8 mouse cellular contexts compared by ENCODE assay signal in genomic region chr8:85700101-85700750, GRCm38 (mm10). TPM values are rescaled to one million over a fixed set of nuclear protein-coding genes. Genes with fewer than 3 reads are reported as not detected.
DNase-seq lines count a peak whose midpoint lies in the region; ATAC-seq and TF ChIP-seq lines count a peak whose summit lies in the region.

No protein-coding gene starts in this region.

- peak overlapping the region; percentile 98 for H3K27ac ChIP-seq in forebrain, embryonic 10.5 days
- H3K27ac ChIP-seq in layer of hippocampus, adult 2 months, result peak overlapping the region; percentile 81
- peak overlapping the region; percentile 82 for H3K27ac ChIP-seq in lung, embryonic 14.5 days (ENCODE audit: low read depth)

- peak; percentile 70 for DNase-seq in ES-CJ7 (ENCODE audit: low read depth, low spot score)
- DNase-seq in c-Kit-positive CD71-negative TER-119-negative erythroid progenitor cells, embryonic 14.5 days (ENCODE audit: low read depth), result peak; percentile 38
- DNase-seq in forebrain, embryonic 10.5 days (ENCODE audit: extremely low spot score, low spot score), result peak; percentile 83
- peak; percentile 71 for DNase-seq in heart, postnatal 4 days
- DNase-seq in layer of hippocampus, adult 2 months (ENCODE audit: low spot score in 2 of 2), result peak; percentile 11 to 50
- DNase-seq in lung, embryonic 14.5 days, result peak; percentile 89
- peak; percentile 13 for DNase-seq in ovary, postnatal 14 days (ENCODE audit: low spot score)
- peak; percentile 82 for DNase-seq in thymus, postnatal 14 days

- H3K4me3 ChIP-seq in forebrain, embryonic 10.5 days, result peak overlapping the region; percentile 80
- peak overlapping the region; percentile 68 for H3K4me3 ChIP-seq in layer of hippocampus, adult 2 months
- peak overlapping the region; percentile 62 for H3K4me3 ChIP-seq in lung, embryonic 14.5 days (ENCODE audit: low read depth, low read length)

- WGBS in forebrain, embryonic 10.5 days, result under 1% methylated on average over 84 of the region's 84 CpGs
- WGBS in lung, embryonic 14.5 days, result under 1% methylated on average over 84 of the region's 84 CpGs

- H3K9ac ChIP-seq in lung, embryonic 14.5 days, result peak overlapping the region; percentile 71

- H3K4me1 ChIP-seq in forebrain, embryonic 10.5 days, result peaks cover 23% of the 10 kb centered on the region
- H3K4me1 ChIP-seq in lung, embryonic 14.5 days (ENCODE audit: insufficient read depth), result no peaks in the 10 kb centered on the region

- peak; percentile 96 for ATAC-seq in lung, embryonic 14.5 days (ENCODE audit: insufficient read depth)

- H3K9me3 ChIP-seq in forebrain, embryonic 10.5 days, result peaks cover 6% of the 10 kb centered on the region; the same call in 1 of the 2 replicates
- no peaks in the 10 kb centered on the region for H3K9me3 ChIP-seq in lung, embryonic 14.5 days (ENCODE audit: low read depth, low read length)

- peaks cover 38% of the 10 kb centered on the region for H3K27me3 ChIP-seq in forebrain, embryonic 10.5 days (ENCODE audit: poor library complexity, severe bottlenecking)
- 0 out of 2 replicates have a peak, but pooled peaks cover 3% of the 10 kb centered on the region for H3K27me3 ChIP-seq in lung, embryonic 14.5 days (ENCODE audit: insufficient read depth, low read length)

- peak; percentile 79 for TF ChIP-seq CTCF in layer of hippocampus, adult 2 months (conservative IDR thresholded peaks at IDR 0.05)
- TF ChIP-seq CTCF in lung, embryonic 14.5 days (IDR thresholded peaks at IDR 0.05; ENCODE audit: low read depth), result peak; percentile 45

- no peaks in the 10 kb centered on the region for H3K36me3 ChIP-seq in forebrain, embryonic 10.5 days (replicated peaks)
- no peaks in the 10 kb centered on the region for H3K36me3 ChIP-seq in lung, embryonic 14.5 days (ENCODE audit: insufficient read depth)

- peak overlapping the region; percentile 98 for H3K4me2 ChIP-seq in lung, embryonic 14.5 days

RNA-seq across cellular contexts. Expression of gene Neto2, which starts 0.5 kb away (rescaled TPM):
- 15.3 and 17.4 TPM in 2 replicates for polyA plus RNA-seq in forebrain, embryonic 10.5 days (2016; fragmentation: Nextera tagmentation; extraction: Ambion mirVana)
- 1 to 10 TPM; 9.2 to 9.9 TPM for total RNA-seq in heart, postnatal 4 days (2021)
- 10 to 100 TPM; 38.8 to 44.3 TPM for total RNA-seq in layer of hippocampus, adult 2 months (2021)
- polyA plus RNA-seq in lung, embryonic 14.5 days (2014; fragmentation: Nextera tagmentation; extraction: Ambion mirVana), result 10.0 and 10.6 TPM in 2 replicates

Comparison
In these comparisons a context has a peak if more than half of its experiments do, and no peak if none do; other contexts are left out.
1. Peak in every context shown above with its lines: DNase-seq, ATAC-seq, H3K4me3 ChIP-seq and H3K27ac ChIP-seq.
2. DNase-seq: peak in every context shown above with its lines; median percentile 89 in lung, embryonic 14.5 days; 83 in forebrain, embryonic 10.5 days; 82 in thymus, postnatal 14 days; 71 in heart, postnatal 4 days; 70 in ES-CJ7; 38 in c-Kit-positive CD71-negative TER-119-negative erythroid progenitor cells, embryonic 14.5 days; 30 in layer of hippocampus, adult 2 months; 13 in ovary, postnatal 14 days.